Mouse (Mus musculus) hindbrain, embryonic 11.5 days (tissue): ENCODE measurements around the gene Ube2k. TPM values are rescaled to one million over a fixed set of nuclear protein-coding genes. Genes with fewer than 3 reads are reported as not detected.

Experiments used
- ATAC-seq: fragments of 200-750 bp; cut with Nextera tagmentation; 2 replicates; pipeline ENCODE4 v1.8.0; 2017; ENCODE audit warnings: mild to moderate bottlenecking, moderate TSS enrichment, moderate library complexity; ENCODE audit not compliant: low FRiP score
- DNase-seq: peaks from one replicate; pipeline ENCODE4 v3.0.0-alpha.2; 2015; ENCODE audit warnings: low spot score
- H3K27ac ChIP-seq: fragments of 300-500 bp; sonication (generic); 2 replicates; pipeline ENCODE4 v1.5.1; 2014; ENCODE audit warnings: mild to moderate bottlenecking, low read depth, low read length
- H3K27me3 ChIP-seq: fragments of 300-500 bp; sonication (generic); 2 replicates; pipeline ENCODE4 v1.6.1; 2014; ENCODE audit warnings: mild to moderate bottlenecking, low read length, moderate library complexity, mixed read lengths; ENCODE audit not compliant: control insufficient read depth, insufficient read depth
- H3K36me3 ChIP-seq: fragments of 300-500 bp; sonication (generic); 2 replicates; pipeline ENCODE4 v1.6.1; 2014; ENCODE audit warnings: mild to moderate bottlenecking, low read length, moderate library complexity, mixed read lengths; ENCODE audit not compliant: control insufficient read depth, insufficient read depth
- H3K4me1 ChIP-seq: fragments of 300-500 bp; sonication (generic); replicated peaks from 2 replicates; pipeline ENCODE4 v1.6.1; 2014; ENCODE audit warnings: low read length, mixed read lengths; ENCODE audit not compliant: control insufficient read depth, insufficient read depth
- H3K4me2 ChIP-seq: fragments of 300-500 bp; sonication (generic); replicated peaks from 2 replicates; pipeline ENCODE4 v1.6.1; 2014; ENCODE audit warnings: mild to moderate bottlenecking, low read depth, low read length
- H3K4me3 ChIP-seq: fragments of 300-500 bp; sonication (generic); 2 replicates; pipeline ENCODE4 v1.5.1; 2014; ENCODE audit warnings: low read depth, low read length
- H3K9ac ChIP-seq: fragments of 300-500 bp; sonication (generic); 2 replicates; pipeline ENCODE4 v1.6.1; 2014; ENCODE audit warnings: low read depth, low read length
- H3K9me3 ChIP-seq: fragments of 300-500 bp; sonication (generic); 2 replicates; pipeline ENCODE4 v1.6.1; 2016; ENCODE audit warnings: low read length; ENCODE audit not compliant: control insufficient read depth
- WGBS: fragments of 180-500 bp; shearing (Covaris S2); extraction: QIAGEN DNeasy Blood & Tissue Kit; methylation state at CpG from one replicate; pipeline ENCODE4 v1.1.7; 2014; 5-methylcytosine and 5-hydroxymethylcytosine counted together
- polyA plus RNA-seq: library from polyadenylated mRNA; unstranded; fragments of >200 nt; fragmentation: Nextera tagmentation; extraction: Ambion mirVana; gene quantifications from 2 replicates; pipeline ENCODE4 v1.2.1, GENCODE M21; 2014

Ube2k gene
- polyA plus RNA-seq: 147 and 172 TPM in 2 replicates

DNA sequence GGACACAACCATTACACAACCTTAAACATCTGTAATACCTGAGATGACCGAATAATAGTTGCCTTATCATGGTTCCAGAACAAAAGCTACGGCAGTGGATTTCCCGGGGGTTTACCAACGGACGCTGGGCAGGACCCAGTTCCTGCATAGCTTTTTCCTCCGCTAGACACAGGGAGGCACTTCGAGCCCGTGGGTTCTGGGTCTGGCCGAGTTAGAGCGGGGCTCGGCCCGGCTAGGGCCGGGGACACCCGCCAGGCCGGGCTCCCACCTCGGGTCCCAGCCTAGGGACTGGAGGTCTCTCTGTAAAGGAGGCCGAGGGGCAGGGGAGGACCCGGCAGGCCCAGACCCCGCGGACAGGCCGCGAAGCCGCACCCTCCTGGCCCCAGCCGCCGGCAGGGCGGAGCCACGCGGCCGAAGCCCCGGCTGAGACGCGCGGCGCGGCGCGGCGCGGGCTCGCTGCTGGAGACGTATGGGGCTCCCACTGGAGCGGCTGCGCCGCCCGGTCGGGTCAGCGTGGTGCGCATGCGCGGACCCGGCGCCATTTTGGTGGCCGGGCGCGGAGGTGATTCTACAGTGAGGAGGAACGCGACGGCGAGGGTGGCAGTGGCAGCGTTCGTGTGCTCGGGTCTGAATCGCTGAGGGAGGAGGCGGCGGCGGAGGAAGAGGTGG lies at the start of gene Ube2k, which contains the start of gene Smim14:
Ube2k (plus strand) TSS at position 483 of the 669 bp plus-strand sequence.
Smim14 (minus strand) TSS at position 434 of the 669 bp plus-strand sequence.
- peak within 1 kb of the TSS; percentile 74 for H3K4me2 ChIP-seq
- no peaks in the 10 kb centered on the region; the same call in 1 of the 2 replicates for H3K4me1 ChIP-seq
- peak; percentile 96 for DNase-seq
- ATAC-seq: peak; percentile 95
- WGBS: under 1% methylated on average over 65 of the region's 66 CpGs
- H3K36me3 ChIP-seq: no peaks in the 10 kb centered on the region
- H3K4me3 ChIP-seq: peak within 1 kb of the TSS; percentile 80
- H3K9ac ChIP-seq: peak within 1 kb of the TSS; percentile 94
- H3K9me3 ChIP-seq: no peaks in the 10 kb centered on the region
- peak within 1 kb of the TSS; percentile 87 for H3K27ac ChIP-seq
- H3K27me3 ChIP-seq: no peaks in the 10 kb centered on the region

DNA sequence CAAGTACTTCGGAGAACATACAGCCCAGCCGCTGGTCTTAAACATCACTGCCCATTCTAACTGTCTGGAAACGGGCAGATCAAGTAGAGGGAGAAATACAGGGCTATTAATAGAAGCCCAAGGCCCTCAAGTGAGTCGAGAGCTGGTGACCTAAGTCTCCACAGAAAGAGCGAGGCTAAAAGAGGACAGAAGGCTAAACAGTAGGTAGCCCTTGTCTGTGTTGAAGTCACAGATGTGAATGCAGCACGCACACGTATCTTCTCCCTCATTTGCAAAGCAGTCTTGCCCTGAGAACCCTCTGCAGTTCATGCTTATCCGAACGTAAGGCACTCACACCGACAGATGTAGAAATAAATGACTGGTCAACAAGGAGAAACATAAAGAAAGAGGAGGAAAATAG lies 49.7 kb upstream of the Ube2k start:
- no peaks in the 10 kb centered on the region for H3K4me1 ChIP-seq
- no peak for ATAC-seq
- H3K4me3 ChIP-seq: no peak overlapping the region
- H3K9ac ChIP-seq: no peak overlapping the region
- no peak overlapping the region for H3K27ac ChIP-seq
- 84% methylated on average over 10 of the region's 10 CpGs for whole genome bisulfite sequencing
- no peak overlapping the region for H3K4me2 ChIP-seq
- no peaks in the 10 kb centered on the region for H3K27me3 ChIP-seq
- H3K9me3 ChIP-seq: no peaks in the 10 kb centered on the region
- H3K36me3 ChIP-seq: no peaks in the 10 kb centered on the region
- no peak for DNase-seq

DNA sequence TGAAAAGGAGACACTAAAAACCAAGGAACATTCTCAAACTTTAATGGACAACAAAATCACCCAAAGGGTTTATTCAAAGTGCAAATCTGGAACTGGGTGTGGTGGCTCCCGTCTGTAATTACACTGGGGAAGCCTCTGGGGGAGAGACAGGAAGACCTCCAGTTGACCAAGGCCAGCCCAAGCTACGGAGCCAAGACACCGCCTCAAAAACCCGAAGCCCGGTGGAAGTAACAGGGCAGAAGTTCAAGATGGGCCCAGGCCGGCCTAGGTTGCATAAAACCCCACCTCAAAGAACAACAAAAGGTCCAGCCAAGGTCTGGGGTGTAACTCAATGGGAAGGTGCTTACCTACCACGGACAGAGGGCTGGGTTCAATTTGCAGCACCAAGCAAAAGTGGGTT lies 48.3 kb upstream of the Ube2k start:
- DNase-seq: no peak
- H3K9me3 ChIP-seq: no peaks in the 10 kb centered on the region
- H3K4me1 ChIP-seq: no peaks in the 10 kb centered on the region
- no peak overlapping the region for H3K9ac ChIP-seq
- H3K4me2 ChIP-seq: no peak overlapping the region
- no peaks in the 10 kb centered on the region for H3K36me3 ChIP-seq
- no peaks in the 10 kb centered on the region for H3K27me3 ChIP-seq
- no peak for ATAC-seq
- H3K27ac ChIP-seq: no peak overlapping the region
- no peak overlapping the region for H3K4me3 ChIP-seq
- WGBS: 81% methylated on average over 7 of the region's 7 CpGs

- H3K27me3 ChIP-seq: no peaks in the 10 kb centered on the region
- no peak overlapping the region for H3K9ac ChIP-seq
- 82% methylated on average over 4 of the region's 4 CpGs for WGBS
- H3K27ac ChIP-seq: no peak overlapping the region
- no peaks in the 10 kb centered on the region for H3K36me3 ChIP-seq
- DNase-seq (no peak), ATAC-seq (no peak)
- H3K4me2 ChIP-seq: no peak overlapping the region
- no peak overlapping the region for H3K4me3 ChIP-seq
- no peaks in the 10 kb centered on the region for H3K4me1 ChIP-seq
- H3K9me3 ChIP-seq: no peaks in the 10 kb centered on the region
Observed at GRCm38 (mm10) chr5:65489830-65490229, 47.2 kb upstream of the Ube2k start.

GRCm38 (mm10) chr5:65491767-65492715 lies 45.0 kb upstream of the Ube2k start:
- H3K27me3 ChIP-seq: no peaks in the 10 kb centered on the region
- peak overlapping the region; percentile 92 for H3K27ac ChIP-seq
- peak overlapping the region; percentile 72 for H3K4me2 ChIP-seq
- H3K4me3 ChIP-seq: peak overlapping the region; percentile 93
- DNase-seq (peak; percentile 78), ATAC-seq (peak; percentile 88)
- no peaks in the 10 kb centered on the region for H3K9me3 ChIP-seq
- H3K9ac ChIP-seq: peak overlapping the region; percentile 93
- H3K36me3 ChIP-seq: no peaks in the 10 kb centered on the region
- WGBS: 1% methylated on average over 53 of the region's 57 CpGs
- no peaks in the 10 kb centered on the region for H3K4me1 ChIP-seq

GRCm38 (mm10) chr5:65492716-65493531 lies 44.1 kb upstream of the Ube2k start, which contains the start of gene Gm43552:
TSS of gene Gm43552 (minus strand) at chr5:65492833.
- Histone ChIP-seq H3K9ac (peak within 1 kb of the TSS; percentile 93), H3K36me3 (no peaks in the 10 kb centered on the region), H3K9me3 (no peaks in the 10 kb centered on the region), H3K4me3 (peak within 1 kb of the TSS; percentile 93), H3K27me3 (no peaks in the 10 kb centered on the region), H3K27ac (peak within 1 kb of the TSS; percentile 92), H3K4me1 (no peaks in the 10 kb centered on the region), H3K4me2 (peak within 1 kb of the TSS; percentile 72)
- under 1% methylated on average over 63 of the region's 69 CpGs for WGBS
- peak; percentile 88 for DNase-seq
- ATAC-seq: peak; percentile 96

- DNase-seq: no peak
- H3K36me3 ChIP-seq: no peaks in the 10 kb centered on the region
- no peaks in the 10 kb centered on the region for H3K4me1 ChIP-seq
- H3K4me3 ChIP-seq: no peak overlapping the region
- H3K27ac ChIP-seq: no peak overlapping the region
- H3K27me3 ChIP-seq: no peaks in the 10 kb centered on the region
- no peak overlapping the region for H3K4me2 ChIP-seq
- WGBS: 86% methylated on average over 7 of the region's 7 CpGs
- ATAC-seq: no peak
- no peaks in the 10 kb centered on the region for H3K9me3 ChIP-seq
- no peak overlapping the region for H3K9ac ChIP-seq
Observed at GRCm38 (mm10) chr5:65500231-65500630, 36.8 kb upstream of the Ube2k start.

- Histone ChIP-seq H3K27ac (no peak overlapping the region), H3K27me3 (no peaks in the 10 kb centered on the region), H3K4me2 (no peak overlapping the region), H3K4me1 (no peaks in the 10 kb centered on the region), H3K9ac (no peak overlapping the region), H3K4me3 (no peak overlapping the region), H3K36me3 (no peaks in the 10 kb centered on the region), H3K9me3 (no peaks in the 10 kb centered on the region)
- ATAC-seq: no peak
- no peak for DNase-seq
- WGBS: 92% methylated on average over 9 of the region's 9 CpGs
Observed at GRCm38 (mm10) chr5:65501407-65501806, 35.6 kb upstream of the Ube2k start.
